Mouse (Mus musculus): ENCODE results near the gene Timm17a.
A peak's percentile ranks its signal among the peaks of the same experiment; 100 is the strongest.

The Timm17a gene

GRCm38 (mm10) chr1:135313284-135314031 is at the start of gene Timm17a:
Gene Timm17a, minus strand, starts transcription at chr1:135313778.
- peak; percentile 100 for ATAC-seq (ENCODE audit: insufficient number of reproducible peaks, low FRiP score, low TSS enrichment)

- no peak for ATAC-seq (ENCODE audit: insufficient number of reproducible peaks, low FRiP score, low TSS enrichment)
Observed at GRCm38 (mm10) chr1:135362115-135362514, 48.5 kb upstream of the Timm17a start.

GRCm38 (mm10) chr1:135361491-135361890 is 47.9 kb upstream of the Timm17a start:
- no peak for ATAC-seq (ENCODE audit: insufficient number of reproducible peaks, low FRiP score, low TSS enrichment)

GRCm38 (mm10) chr1:135359071-135359470 is 45.5 kb upstream of the Timm17a start:
- ATAC-seq (ENCODE audit: insufficient number of reproducible peaks, low FRiP score, low TSS enrichment), result no peak

GRCm38 (mm10) chr1:135351953-135352352 is 38.4 kb upstream of the Timm17a start:
- no peak for ATAC-seq (ENCODE audit: insufficient number of reproducible peaks, low FRiP score, low TSS enrichment)

- no peak for ATAC-seq (ENCODE audit: insufficient number of reproducible peaks, low FRiP score, low TSS enrichment)
Observed at GRCm38 (mm10) chr1:135347498-135348169, 34.1 kb upstream of the Timm17a start.

- ATAC-seq (ENCODE audit: insufficient number of reproducible peaks, low FRiP score, low TSS enrichment), result no peak
Observed at GRCm38 (mm10) chr1:135346891-135347290, 33.3 kb upstream of the Timm17a start.

GRCm38 (mm10) chr1:135344026-135344425 is 30.4 kb upstream of the Timm17a start:
- ATAC-seq (ENCODE audit: insufficient number of reproducible peaks, low FRiP score, low TSS enrichment), result no peak

GRCm38 (mm10) chr1:135341947-135342346 is 28.4 kb upstream of the Timm17a start:
- no peak for ATAC-seq (ENCODE audit: insufficient number of reproducible peaks, low FRiP score, low TSS enrichment)

GRCm38 (mm10) chr1:135330578-135330977 is 17.0 kb upstream of the Timm17a start:
- ATAC-seq (ENCODE audit: insufficient number of reproducible peaks, low FRiP score, low TSS enrichment), result no peak

- ATAC-seq (ENCODE audit: insufficient number of reproducible peaks, low FRiP score, low TSS enrichment), result no peak
Observed at GRCm38 (mm10) chr1:135328368-135328767, 14.8 kb upstream of the Timm17a start.

- no peak for ATAC-seq (ENCODE audit: insufficient number of reproducible peaks, low FRiP score, low TSS enrichment)
Observed at GRCm38 (mm10) chr1:135325934-135326333, 12.4 kb upstream of the Timm17a start.

- ATAC-seq (ENCODE audit: insufficient number of reproducible peaks, low FRiP score, low TSS enrichment), result no peak
Observed at GRCm38 (mm10) chr1:135324571-135324970, 11.0 kb upstream of the Timm17a start, which contains the start of gene Lmod1. Gene Lmod1, plus strand, starts transcription at chr1:135324807.

- ATAC-seq (ENCODE audit: insufficient number of reproducible peaks, low FRiP score, low TSS enrichment), result no peak
Observed at GRCm38 (mm10) chr1:135323367-135323901, 9.9 kb upstream of the Timm17a start.

GRCm38 (mm10) chr1:135312201-135312600 is 1.4 kb downstream of the Timm17a start:
- ATAC-seq (ENCODE audit: insufficient number of reproducible peaks, low FRiP score, low TSS enrichment), result no peak

GRCm38 (mm10) chr1:135311356-135311755 is 2.2 kb downstream of the Timm17a start:
- no peak for ATAC-seq (ENCODE audit: insufficient number of reproducible peaks, low FRiP score, low TSS enrichment)

- ATAC-seq (ENCODE audit: insufficient number of reproducible peaks, low FRiP score, low TSS enrichment), result no peak
Observed at GRCm38 (mm10) chr1:135290908-135291307, 22.7 kb downstream of the Timm17a start.

- no peak for ATAC-seq (ENCODE audit: insufficient number of reproducible peaks, low FRiP score, low TSS enrichment)
Observed at GRCm38 (mm10) chr1:135286311-135286710, 27.3 kb downstream of the Timm17a start.

GRCm38 (mm10) chr1:135283826-135284291 is 29.7 kb downstream of the Timm17a start, which contains the start of gene Rnpep:
Gene Rnpep, minus strand, starts transcription at chr1:135284084.
- ATAC-seq (ENCODE audit: insufficient number of reproducible peaks, low FRiP score, low TSS enrichment), result peak; percentile 85

- peak; percentile 77 for ATAC-seq (ENCODE audit: insufficient number of reproducible peaks, low FRiP score, low TSS enrichment)
Observed at GRCm38 (mm10) chr1:135283287-135283825, 30.2 kb downstream of the Timm17a start.

Data from cerebellum, adult (tissue).